Mouse (Mus musculus) cerebellum, postnatal 14 days (tissue): ENCODE measurements around the gene Rnf157.

ENCODE experiments used
- DNase-seq, 2 experiments: peaks; one replicate each; pipeline ENCODE4 v3.0.0; 2021; ENCODE audit warnings: mixed read lengths in 2 of 2

Rnf157 gene

GRCm38 (mm10) chr11:116379530-116379929, 33.3 kb downstream of the Rnf157 start:
- no peak for DNase-seq

GRCm38 (mm10) chr11:116376945-116377661, 35.7 kb downstream of the Rnf157 start:
- no peak for DNase-seq

GRCm38 (mm10) chr11:116371894-116372450, 40.9 kb downstream of the Rnf157 start:
- no peak for DNase-seq

- DNase-seq = no peak
Measured at GRCm38 (mm10) chr11:116369633-116370032, 43.2 kb downstream of the Rnf157 start.

GRCm38 (mm10) chr11:116369051-116369450, 43.8 kb downstream of the Rnf157 start:
- no peak for DNase-seq

- peak; percentile 93 to 96 for DNase-seq
Measured at GRCm38 (mm10) chr11:116368116-116368515, 44.7 kb downstream of the Rnf157 start.

GRCm38 (mm10) chr11:116366647-116367046, 46.2 kb downstream of the Rnf157 start:
- DNase-seq = no peak

- no peak for DNase-seq
Measured at GRCm38 (mm10) chr11:116366124-116366523, 46.7 kb downstream of the Rnf157 start.

- DNase-seq = no peak
Measured at GRCm38 (mm10) chr11:116365432-116365831, 47.4 kb downstream of the Rnf157 start.

GRCm38 (mm10) chr11:116362015-116362414, 50.8 kb downstream of the Rnf157 start:
- DNase-seq = no peak

- DNase-seq = peak; percentile 40 to 72
Measured at GRCm38 (mm10) chr11:116360915-116361314, 51.9 kb downstream of the Rnf157 start.

- peak; percentile 46 to 57 for DNase-seq
Measured at GRCm38 (mm10) chr11:116359652-116360051, 53.2 kb downstream of the Rnf157 start.

GRCm38 (mm10) chr11:116358926-116359637, 53.8 kb downstream of the Rnf157 start:
- no peak for DNase-seq

- DNase-seq = no peak
Measured at GRCm38 (mm10) chr11:116354521-116354920, 58.3 kb downstream of the Rnf157 start.

- no peak for DNase-seq
Measured at GRCm38 (mm10) chr11:116353535-116353934, 59.3 kb downstream of the Rnf157 start.

GRCm38 (mm10) chr11:116351294-116351693, 61.5 kb downstream of the Rnf157 start:
- no peak for DNase-seq

GRCm38 (mm10) chr11:116347955-116348354, 64.9 kb downstream of the Rnf157 start:
- no peak for DNase-seq

GRCm38 (mm10) chr11:116347012-116347411, 65.8 kb downstream of the Rnf157 start:
- no peak for DNase-seq

- peak; percentile 43 to 49 for DNase-seq
Measured at GRCm38 (mm10) chr11:116342069-116342791, 70.6 kb downstream of the Rnf157 start.

- DNase-seq = no peak
Measured at GRCm38 (mm10) chr11:116337531-116337930, 75.3 kb downstream of the Rnf157 start.

GRCm38 (mm10) chr11:116337000-116337399, 75.8 kb downstream of the Rnf157 start:
- no peak for DNase-seq

GRCm38 (mm10) chr11:116336393-116336792, 76.4 kb downstream of the Rnf157 start:
- DNase-seq = peak; percentile 30 to 36
